Mouse (Mus musculus) hematopoietic stem cell, adult 5-6 weeks (primary cell): Measurements from ENCODE around the gene St6gal1. TPM values are rescaled to one million over a fixed set of nuclear protein-coding genes. Genes with fewer than 3 reads are reported as not detected.
"Not testable (repeated sequence)": the region's sequence is repeated elsewhere in the genome, so short reads cannot be mapped to it uniquely, and the experiment has no call there.

Experiments used
- ATAC-seq, 2 experiments: fragments of 125-278 bp in 1 of 2; replicated peaks in 1 of 2; 2 replicates each; pipeline ENCODE4 v1.8.0; 2016 to 2017; ENCODE audit warnings: inconsistent platforms in 2 of 2, mild to moderate bottlenecking in 2 of 2, moderate number of reproducible peaks in 2 of 2, low read depth in 1 of 2, moderate TSS enrichment in 1 of 2; ENCODE audit not compliant: low FRiP score in 2 of 2, poor library complexity in 2 of 2, severe bottlenecking in 2 of 2, insufficient read depth in 1 of 2, low TSS enrichment in 1 of 2
- total RNA-seq: library from RNA; stranded (forward); fragments of 172-1452, 232-1000 nt; gene quantifications from 2 replicates; pipeline ENCODE4 v1.2.3, GENCODE M21; 2017

St6gal1 gene
- total RNA-seq, result 1.2 and 2.1 TPM in 2 replicates

- ATAC-seq, result peak; percentile 40 to 51; a peak in 3 of 4 replicates
These were observed at the start of gene St6gal1 for GRCm38 (mm10) chr16:23224671-23225068. Gene St6gal1, plus strand, starts transcription at chr16:23224740.

- no peak for ATAC-seq
These were observed 49.7 kb upstream of the St6gal1 start for GRCm38 (mm10) chr16:23174855-23175254.

- ATAC-seq, result no peak
These were observed 48.6 kb upstream of the St6gal1 start for GRCm38 (mm10) chr16:23175956-23176355.

GRCm38 (mm10) chr16:23177856-23178255 is 46.7 kb upstream of the St6gal1 start:
- ATAC-seq, result no peak

GRCm38 (mm10) chr16:23178796-23179195 is 45.7 kb upstream of the St6gal1 start:
- no peak for ATAC-seq

- ATAC-seq, result not testable (repeated sequence)
These were observed 45.1 kb upstream of the St6gal1 start for GRCm38 (mm10) chr16:23179436-23179835.

- ATAC-seq, result no peak
These were observed 43.5 kb upstream of the St6gal1 start for GRCm38 (mm10) chr16:23181054-23181453.

GRCm38 (mm10) chr16:23181487-23181886 is 43.1 kb upstream of the St6gal1 start:
- peak; percentile 56 to 68; a peak in 3 of 4 replicates for ATAC-seq

- ATAC-seq, result peak in 1 of 2 experiments; percentile 46; a peak in 2 of 4 replicates
These were observed 42.5 kb upstream of the St6gal1 start for GRCm38 (mm10) chr16:23181942-23182597.

- no peak for ATAC-seq
These were observed 38.7 kb upstream of the St6gal1 start for GRCm38 (mm10) chr16:23185824-23186223.

GRCm38 (mm10) chr16:23186418-23186817 is 38.1 kb upstream of the St6gal1 start:
- ATAC-seq, result no peak

- no peak for ATAC-seq
These were observed 36.6 kb upstream of the St6gal1 start for GRCm38 (mm10) chr16:23187983-23188382.

GRCm38 (mm10) chr16:23189612-23190011 is 34.9 kb upstream of the St6gal1 start:
- no peak for ATAC-seq

GRCm38 (mm10) chr16:23191560-23192242 is 32.8 kb upstream of the St6gal1 start:
- no peak for ATAC-seq

- ATAC-seq, result peak in 1 of 2 experiments; percentile 45; a peak in 1 of 4 replicates
These were observed 28.9 kb upstream of the St6gal1 start for GRCm38 (mm10) chr16:23195618-23196017.

GRCm38 (mm10) chr16:23196296-23196695 is 28.2 kb upstream of the St6gal1 start:
- no peak for ATAC-seq

- ATAC-seq, result no peak
These were observed 27.7 kb upstream of the St6gal1 start for GRCm38 (mm10) chr16:23196791-23197190.

GRCm38 (mm10) chr16:23201498-23201897 is 23.0 kb upstream of the St6gal1 start:
- no peak for ATAC-seq

GRCm38 (mm10) chr16:23214314-23214713 is 10.2 kb upstream of the St6gal1 start:
- no peak for ATAC-seq
